Mouse (Mus musculus) thymus, postnatal 0 days (tissue): ENCODE results near the gene Fbln2. TPM values are rescaled to one million over a fixed set of nuclear protein-coding genes. Genes with fewer than 3 reads are reported as not detected.

Source experiments
- polyA plus RNA-seq: library from polyadenylated mRNA; unstranded; fragments of >200 nt; fragmentation: Nextera tagmentation; extraction: Ambion mirVana; gene quantifications from 2 replicates; pipeline ENCODE4 v1.2.1, GENCODE M21; 2015

The Fbln2 gene
- polyA plus RNA-seq, 1 experiment from 2014 or later: 117 TPM

Other genes starting within 250 kb of the Fbln2 start
- 4.8 and 5.4 TPM in 2 replicates for gene Iqsec1, start 223.8 kb upstream of the Fbln2 start, polyA plus RNA-seq
- 36.0 and 37.9 TPM in 2 replicates for gene Nup210, start 95.6 kb upstream of the Fbln2 start, polyA plus RNA-seq
- gene Hdac11, start 55.8 kb upstream of the Fbln2 start, polyA plus RNA-seq: 6.2 and 7.0 TPM in 2 replicates
- gene Wnt7a, start 198.9 kb downstream of the Fbln2 start, polyA plus RNA-seq: 0.14 and 0.22 TPM in 2 replicates